Mouse (Mus musculus): ENCODE measurements around the gene Ccdc82.

Gene Ccdc82

GRCm38 (mm10) chr9:13300041-13300441 is 53.3 kb downstream of the Ccdc82 start:
- peak; percentile 43 for DNase-seq

- no peak for DNase-seq
Measured at GRCm38 (mm10) chr9:13300891-13301782, 54.4 kb downstream of the Ccdc82 start.

- DNase-seq: no peak
Measured at GRCm38 (mm10) chr9:13302183-13302825, 55.5 kb downstream of the Ccdc82 start.

GRCm38 (mm10) chr9:13303099-13303771 is 56.5 kb downstream of the Ccdc82 start:
- DNase-seq: no peak

GRCm38 (mm10) chr9:13303976-13304375 is 57.2 kb downstream of the Ccdc82 start:
- DNase-seq: no peak

GRCm38 (mm10) chr9:13306471-13306870 is 59.7 kb downstream of the Ccdc82 start:
- DNase-seq: no peak

- no peak for DNase-seq
Measured at GRCm38 (mm10) chr9:13307226-13307625, 60.5 kb downstream of the Ccdc82 start.

DNA sequence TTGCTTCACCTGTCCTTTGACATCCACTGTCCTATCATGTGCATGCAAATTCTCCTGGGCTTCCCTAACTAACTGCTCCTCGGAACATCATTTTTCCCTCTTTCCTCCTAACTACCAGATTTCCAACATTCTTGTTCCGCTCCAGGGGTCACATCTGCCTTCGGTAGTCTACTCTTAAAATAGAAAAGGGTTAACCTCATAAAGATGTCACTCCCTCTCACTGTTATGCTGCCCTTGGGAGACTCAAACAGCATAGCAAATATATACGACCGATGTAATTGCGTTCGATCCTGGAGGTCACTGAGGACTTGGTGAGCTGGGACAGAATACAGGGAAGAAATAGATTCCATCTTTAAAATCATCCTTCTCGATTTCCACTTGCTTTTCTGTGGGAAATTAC is 62.0 kb downstream of the Ccdc82 start:
- DNase-seq: no peak

- DNase-seq: no peak
Measured at GRCm38 (mm10) chr9:13309807-13310206, 63.1 kb downstream of the Ccdc82 start.

- DNase-seq: no peak
Measured at GRCm38 (mm10) chr9:13310236-13310635, 63.5 kb downstream of the Ccdc82 start.

DNA sequence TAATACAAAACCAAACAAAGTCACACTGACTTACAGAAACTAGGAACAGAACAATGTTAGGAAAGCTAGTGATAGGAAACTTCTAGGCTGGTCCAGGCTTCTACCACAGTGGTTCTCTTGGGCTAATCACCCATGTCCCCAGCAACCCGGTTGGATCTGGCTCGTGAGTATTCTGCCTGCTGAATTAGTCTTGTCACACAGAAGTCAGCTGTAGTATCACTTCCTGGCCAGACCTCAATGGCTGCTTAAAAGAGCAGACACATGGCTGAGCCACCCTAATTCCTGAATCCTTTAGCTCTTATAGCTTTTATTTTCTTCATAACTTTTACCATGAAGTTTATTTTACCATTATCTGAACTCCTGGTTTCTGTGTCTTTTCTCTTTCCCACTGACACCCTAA is 64.3 kb downstream of the Ccdc82 start:
- DNase-seq: no peak

DNA sequence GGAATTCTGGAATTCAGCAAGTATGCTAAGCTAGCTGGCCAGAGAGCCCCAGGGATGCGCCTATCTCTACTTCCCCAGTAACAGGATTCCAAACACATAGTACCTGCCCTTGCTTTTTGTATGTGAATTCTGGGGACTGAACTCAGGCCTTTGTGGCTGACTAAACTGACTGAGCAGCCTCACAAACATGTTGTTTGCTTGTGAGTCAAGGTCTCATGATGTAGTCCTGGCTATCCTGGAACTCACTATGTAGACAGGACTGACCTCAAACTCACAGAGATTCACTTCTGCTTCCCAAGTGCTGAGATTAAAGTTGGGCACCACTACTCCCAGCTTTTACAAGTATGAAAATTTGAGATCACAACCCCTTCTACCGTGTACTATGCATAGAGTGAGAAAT is 67.2 kb downstream of the Ccdc82 start:
- no peak for DNase-seq

- DNase-seq: no peak
Measured at GRCm38 (mm10) chr9:13314577-13315004, 67.8 kb downstream of the Ccdc82 start.

DNA sequence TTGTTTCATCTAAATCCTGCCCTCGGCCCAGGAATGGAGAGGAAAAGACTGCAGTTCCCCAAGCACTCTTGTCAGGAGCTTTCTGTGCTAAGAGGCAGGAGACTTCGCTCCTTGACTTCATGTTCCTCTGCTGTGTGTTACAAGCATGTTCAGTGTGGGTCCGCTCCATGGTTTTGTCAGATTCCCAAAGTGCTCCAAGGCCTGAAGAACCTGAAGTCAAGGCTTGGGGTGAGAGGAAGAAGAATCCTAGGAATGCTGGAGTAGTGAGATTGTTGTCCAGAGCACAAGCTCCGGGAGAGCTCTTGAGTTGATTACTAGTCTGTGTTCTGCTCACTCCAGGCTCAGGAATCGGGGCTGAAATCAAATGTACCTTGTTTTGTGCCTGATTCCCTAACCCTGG is 68.6 kb downstream of the Ccdc82 start:
- DNase-seq: no peak

- no peak for DNase-seq
Measured at GRCm38 (mm10) chr9:13319566-13319965, 72.8 kb downstream of the Ccdc82 start.

DNA sequence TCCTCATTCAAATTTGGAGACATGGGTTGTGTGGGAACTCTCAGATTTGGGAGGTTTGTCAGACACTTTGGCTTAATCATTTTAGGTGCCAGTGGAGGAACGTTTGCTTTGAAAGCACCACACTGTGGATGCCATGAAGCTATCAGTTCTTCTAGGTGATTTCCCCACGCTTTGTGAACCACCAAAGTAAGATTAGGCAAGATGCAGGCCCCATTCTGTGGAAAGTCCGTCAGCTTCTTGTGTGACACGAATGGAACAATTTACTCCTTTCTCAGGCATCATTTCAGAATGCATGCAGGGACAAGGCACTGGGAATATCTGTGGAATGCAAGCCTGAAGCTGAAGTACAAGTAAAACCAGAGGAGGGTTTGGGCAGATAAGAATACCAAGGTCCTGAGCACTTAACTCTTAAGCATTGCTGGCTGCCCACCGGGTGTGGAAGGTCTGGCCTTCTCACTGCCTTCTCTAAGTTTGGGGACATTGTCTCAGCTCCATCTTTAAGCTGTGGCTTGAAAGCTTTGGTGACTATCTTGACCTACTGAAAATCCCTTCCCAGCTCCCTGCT is 74.1 kb downstream of the Ccdc82 start:
- DNase-seq: no peak

GRCm38 (mm10) chr9:13323074-13323473 is 76.3 kb downstream of the Ccdc82 start:
- no peak for DNase-seq

- DNase-seq: no peak
Measured at GRCm38 (mm10) chr9:13323612-13324011, 76.9 kb downstream of the Ccdc82 start.

Measured in layer of hippocampus, adult 9-11 months (tissue).